Mouse (Mus musculus): ENCODE results near the gene B3gat3. TPM values are rescaled to one million over a fixed set of nuclear protein-coding genes. Genes with fewer than 3 reads are reported as not detected.

Gene B3gat3
- polyA plus RNA-seq, 1 experiment, result 26.7 TPM

DNA sequence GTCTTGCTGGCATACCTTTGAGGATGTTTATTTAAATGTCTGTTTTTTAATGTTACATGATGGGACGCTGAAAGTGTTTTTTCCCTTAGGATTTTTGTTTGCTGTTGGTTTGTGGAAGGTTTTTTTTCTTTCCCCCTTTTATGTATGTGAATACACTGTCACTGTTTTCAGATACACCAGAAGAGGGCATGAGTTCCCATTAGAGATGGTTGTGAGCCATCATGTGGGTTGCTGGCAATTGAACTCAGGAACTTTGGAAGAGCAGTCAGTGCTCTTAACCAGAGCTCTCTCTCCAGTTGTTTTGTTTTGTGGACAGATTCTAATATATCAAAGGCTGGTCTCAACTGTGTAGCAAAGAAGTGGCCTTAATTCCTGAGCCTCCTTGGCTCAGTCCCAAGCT, 54.5 kb downstream of the B3gat3 start:
- TF ChIP-seq POLR2A (IDR thresholded peaks at IDR 0.05; ENCODE audit: low read depth, low read length) (no peak), CTCF (IDR thresholded peaks at IDR 0.05; ENCODE audit: borderline replicate concordance, insufficient read depth, low read length) (no peak)
- peaks cover 17% of the 10 kb centered on the region; the same call in 1 of the 2 replicates for H3K4me1 ChIP-seq (ENCODE audit: control insufficient read depth, insufficient read depth, low read length)
- H3K27ac ChIP-seq (ENCODE audit: insufficient read depth, low read length), result no peak overlapping the region
- H3K4me3 ChIP-seq (ENCODE audit: insufficient read depth, low read length), result no peak overlapping the region

DNA sequence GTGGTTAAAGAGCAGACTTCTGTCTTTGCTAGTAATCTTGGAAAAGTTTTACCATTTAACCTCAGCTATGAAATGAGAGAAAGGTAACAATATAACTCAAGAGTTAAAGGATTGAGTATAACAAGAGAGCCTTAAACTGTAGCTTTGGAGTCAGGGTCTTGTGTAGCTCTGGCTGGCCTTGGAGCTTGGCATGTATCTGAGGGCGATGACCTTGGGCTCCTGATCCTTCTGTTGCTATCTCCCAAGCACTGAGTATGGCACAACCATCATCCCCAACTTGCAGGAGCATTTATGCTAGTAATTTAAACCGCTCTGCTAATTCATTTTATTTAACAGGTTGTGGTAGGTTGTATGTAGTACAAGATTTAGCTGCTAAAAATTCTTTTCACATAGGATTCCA, 55.3 kb downstream of the B3gat3 start:
- Histone ChIP-seq H3K4me1 (ENCODE audit: control insufficient read depth, insufficient read depth, low read length) (peaks cover 21% of the 10 kb centered on the region; the same call in 1 of the 2 replicates), H3K4me3 (ENCODE audit: insufficient read depth, low read length) (no peak overlapping the region), H3K27ac (ENCODE audit: insufficient read depth, low read length) (no peak overlapping the region)
- TF ChIP-seq CTCF (IDR thresholded peaks at IDR 0.05; ENCODE audit: borderline replicate concordance, insufficient read depth, low read length), result no peak
- TF ChIP-seq POLR2A (IDR thresholded peaks at IDR 0.05; ENCODE audit: low read depth, low read length), result no peak

DNA sequence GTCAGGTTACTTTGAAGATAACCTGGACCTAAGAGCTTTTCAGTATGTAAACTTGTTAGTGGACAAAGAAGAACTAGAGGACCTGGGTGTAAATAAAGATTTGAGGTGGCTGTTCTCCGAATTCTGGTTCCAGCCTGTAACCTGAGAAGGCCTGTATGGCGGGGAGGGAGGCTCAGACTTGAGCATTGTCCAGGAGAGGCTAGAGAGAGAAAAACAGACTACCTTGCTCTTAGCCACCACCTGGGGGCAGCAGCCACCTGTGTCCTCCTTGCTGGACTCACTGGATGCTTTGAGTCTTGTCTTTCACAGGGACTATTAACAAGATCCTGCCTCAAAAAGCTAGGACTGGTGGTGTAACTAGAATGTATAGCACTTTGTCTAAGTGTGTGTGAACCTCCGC, 56.4 kb downstream of the B3gat3 start:
- Histone ChIP-seq H3K27ac (ENCODE audit: insufficient read depth, low read length) (peak overlapping the region; percentile 36), H3K4me1 (ENCODE audit: control insufficient read depth, insufficient read depth, low read length) (peaks cover 24% of the 10 kb centered on the region), H3K4me3 (ENCODE audit: insufficient read depth, low read length) (no peak overlapping the region)
- TF ChIP-seq POLR2A (IDR thresholded peaks at IDR 0.05; ENCODE audit: low read depth, low read length) (no peak), CTCF (IDR thresholded peaks at IDR 0.05; ENCODE audit: borderline replicate concordance, insufficient read depth, low read length) (peak; percentile 69; the same call in 1 of the 2 replicates)

Other genes with a start within 250 kb of the B3gat3 start
- gene Slc3a2, start 197.0 kb upstream of the B3gat3 start, polyA plus RNA-seq (2011; ENCODE audit: insufficient read length, low read depth, missing spikeins), result 203 and 309 TPM in 2 replicates
- gene Wdr74, start 184.5 kb upstream of the B3gat3 start, polyA plus RNA-seq (2011; ENCODE audit: insufficient read length, low read depth, missing spikeins), result 46.5 and 52.3 TPM in 2 replicates
- gene 1700092M07Rik, start 179.7 kb upstream of the B3gat3 start, polyA plus RNA-seq (2011; ENCODE audit: insufficient read length, low read depth, missing spikeins), result not detected in 2 replicates
- 97.6 and 114 TPM in 2 replicates for gene Stx5a, start 179.0 kb upstream of the B3gat3 start, polyA plus RNA-seq (2011; ENCODE audit: insufficient read length, low read depth, missing spikeins)
- gene Nxf1, start 163.3 kb upstream of the B3gat3 start, polyA plus RNA-seq (2011; ENCODE audit: insufficient read length, low read depth, missing spikeins), result 172 and 183 TPM in 2 replicates
- 34.7 and 36.7 TPM in 2 replicates for gene Tmem223, start 149.4 kb upstream of the B3gat3 start, polyA plus RNA-seq (2011; ENCODE audit: insufficient read length, low read depth, missing spikeins)
- gene Tmem179b, start 145.9 kb upstream of the B3gat3 start, polyA plus RNA-seq (2011; ENCODE audit: insufficient read length, low read depth, missing spikeins), result 41.7 and 49.2 TPM in 2 replicates
- gene Taf6l, start 134.0 kb upstream of the B3gat3 start, polyA plus RNA-seq (2011; ENCODE audit: insufficient read length, low read depth, missing spikeins), result 15.7 and 22.7 TPM in 2 replicates
- 93.9 and 96.0 TPM in 2 replicates for gene Polr2g, start 121.8 kb upstream of the B3gat3 start, polyA plus RNA-seq (2011; ENCODE audit: insufficient read length, low read depth, missing spikeins)
- gene Zbtb3, start 117.8 kb upstream of the B3gat3 start, polyA plus RNA-seq (2011; ENCODE audit: insufficient read length, low read depth, missing spikeins), result 1.4 and 2.0 TPM in 2 replicates
- 52.8 and 68.7 TPM in 2 replicates for gene Ttc9c, start 101.0 kb upstream of the B3gat3 start, polyA plus RNA-seq (2011; ENCODE audit: insufficient read length, low read depth, missing spikeins)
- gene Hnrnpul2, start 100.4 kb upstream of the B3gat3 start, polyA plus RNA-seq (2011; ENCODE audit: insufficient read length, low read depth, missing spikeins), result 78.5 and 98.7 TPM in 2 replicates
- gene AC129217.1, start 90.6 kb upstream of the B3gat3 start, polyA plus RNA-seq (2011; ENCODE audit: insufficient read length, low read depth, missing spikeins), result 43.8 and 73.0 TPM in 2 replicates
- gene Bscl2, start 82.9 kb upstream of the B3gat3 start, polyA plus RNA-seq (2011; ENCODE audit: insufficient read length, low read depth, missing spikeins), result 41.2 and 50.0 TPM in 2 replicates
- not detected in 2 replicates for gene Gng3, start 81.2 kb upstream of the B3gat3 start, polyA plus RNA-seq (2011; ENCODE audit: insufficient read length, low read depth, missing spikeins)
- 5.9 and 9.0 TPM in 2 replicates for gene Lrrn4cl, start 69.6 kb upstream of the B3gat3 start, polyA plus RNA-seq (2011; ENCODE audit: insufficient read length, low read depth, missing spikeins)
- 104 and 112 TPM in 2 replicates for gene Ubxn1, start 48.9 kb upstream of the B3gat3 start, polyA plus RNA-seq (2011; ENCODE audit: insufficient read length, low read depth, missing spikeins)
- 16.3 and 22.3 TPM in 2 replicates for gene Uqcc3, start 39.5 kb upstream of the B3gat3 start, polyA plus RNA-seq (2011; ENCODE audit: insufficient read length, low read depth, missing spikeins)
- 11.7 and 28.6 TPM in 2 replicates for gene Lbhd1, start 36.6 kb upstream of the B3gat3 start, polyA plus RNA-seq (2011; ENCODE audit: insufficient read length, low read depth, missing spikeins)
- gene Gm49403, start 36.4 kb upstream of the B3gat3 start, polyA plus RNA-seq (2011; ENCODE audit: insufficient read length, low read depth, missing spikeins), result not detected in 2 replicates
- 61.7 and 68.8 TPM in 2 replicates for gene 1810009A15Rik, start 31.5 kb upstream of the B3gat3 start, polyA plus RNA-seq (2011; ENCODE audit: insufficient read length, low read depth, missing spikeins)
- gene Gm49416, start 31.4 kb upstream of the B3gat3 start, polyA plus RNA-seq (2011; ENCODE audit: insufficient read length, low read depth, missing spikeins), result 16.8 and 18.4 TPM in 2 replicates
- 20.2 and 23.1 TPM in 2 replicates for gene Ints5, start 27.4 kb upstream of the B3gat3 start, polyA plus RNA-seq (2011; ENCODE audit: insufficient read length, low read depth, missing spikeins)
- 176 and 190 TPM in 2 replicates for gene Ganab, start 22.3 kb upstream of the B3gat3 start, polyA plus RNA-seq (2011; ENCODE audit: insufficient read length, low read depth, missing spikeins)
- 2.7 and 3.5 TPM in 2 replicates for gene Rom1, start 9.0 kb downstream of the B3gat3 start, polyA plus RNA-seq (2011; ENCODE audit: insufficient read length, low read depth, missing spikeins)
- gene Eml3, start 9.2 kb downstream of the B3gat3 start, polyA plus RNA-seq (2011; ENCODE audit: insufficient read length, low read depth, missing spikeins), result 26.2 and 28.2 TPM in 2 replicates
- 101 and 102 TPM in 2 replicates for gene Mta2, start 21.5 kb downstream of the B3gat3 start, polyA plus RNA-seq (2011; ENCODE audit: insufficient read length, low read depth, missing spikeins)
- gene Tut1, start 33.5 kb downstream of the B3gat3 start, polyA plus RNA-seq (2011; ENCODE audit: insufficient read length, low read depth, missing spikeins), result 16.8 and 19.7 TPM in 2 replicates
- 882 and 905 TPM in 2 replicates for gene Eef1g, start 46.7 kb downstream of the B3gat3 start, polyA plus RNA-seq (2011; ENCODE audit: insufficient read length, low read depth, missing spikeins)
- gene Ahnak, start 68.9 kb downstream of the B3gat3 start, polyA plus RNA-seq (2011; ENCODE audit: insufficient read length, low read depth, missing spikeins), result 559 and 687 TPM in 2 replicates
- not detected in 2 replicates for gene Scgb1a1, start 167.6 kb downstream of the B3gat3 start, polyA plus RNA-seq (2011; ENCODE audit: insufficient read length, low read depth, missing spikeins)
- gene Asrgl1, start 215.3 kb downstream of the B3gat3 start, polyA plus RNA-seq (2011; ENCODE audit: insufficient read length, low read depth, missing spikeins), result 2.8 and 3.3 TPM in 2 replicates

Measured in embryonic fibroblast, embryonic 13.5 days (primary cell).